Mouse (Mus musculus): ENCODE measurements around the gene Snx29. TPM values are rescaled to one million over a fixed set of nuclear protein-coding genes. Genes with fewer than 3 reads are reported as not detected.

Gene Snx29
- polyA plus RNA-seq, 1 experiment = 24.4 TPM

GRCm38 (mm10) chr16:11621664-11622063 is 299.0 kb downstream of the Snx29 start:
- peak; percentile 21; the same call in 1 of the 2 replicates for TF ChIP-seq CTCF (IDR thresholded peaks at IDR 0.05; ENCODE audit: control insufficient read depth, insufficient read depth, low read length)
- TF ChIP-seq POLR2A (IDR thresholded peaks at IDR 0.05; ENCODE audit: borderline replicate concordance, control insufficient read depth, low read depth, low read length) = no peak
- no peak overlapping the region for H3K27ac ChIP-seq (ENCODE audit: control insufficient read depth, insufficient read depth, low read depth, low read length, poor library complexity)
- H3K4me3 ChIP-seq (replicated peaks; ENCODE audit: control insufficient read depth, low read depth, low read length) = no peak overlapping the region
- H3K4me1 ChIP-seq (ENCODE audit: control insufficient read depth, insufficient read depth, low read length) = no peaks in the 10 kb centered on the region; the same call in 1 of the 2 replicates
- 75% methylated on average over 1 of the region's 1 CpGs for WGBS

- TF ChIP-seq CTCF (IDR thresholded peaks at IDR 0.05; ENCODE audit: control insufficient read depth, insufficient read depth, low read length) (no peak), POLR2A (IDR thresholded peaks at IDR 0.05; ENCODE audit: borderline replicate concordance, control insufficient read depth, low read depth, low read length) (no peak)
- H3K4me1 ChIP-seq (ENCODE audit: control insufficient read depth, insufficient read depth, low read length) = no peaks in the 10 kb centered on the region; the same call in 1 of the 2 replicates
- no peak overlapping the region for H3K4me3 ChIP-seq (replicated peaks; ENCODE audit: control insufficient read depth, low read depth, low read length)
- no peak overlapping the region for H3K27ac ChIP-seq (ENCODE audit: control insufficient read depth, insufficient read depth, low read depth, low read length, poor library complexity)
- 63% methylated on average over 3 of the region's 3 CpGs for WGBS
Observed at GRCm38 (mm10) chr16:11623032-11623431, 300.3 kb downstream of the Snx29 start.

DNA sequence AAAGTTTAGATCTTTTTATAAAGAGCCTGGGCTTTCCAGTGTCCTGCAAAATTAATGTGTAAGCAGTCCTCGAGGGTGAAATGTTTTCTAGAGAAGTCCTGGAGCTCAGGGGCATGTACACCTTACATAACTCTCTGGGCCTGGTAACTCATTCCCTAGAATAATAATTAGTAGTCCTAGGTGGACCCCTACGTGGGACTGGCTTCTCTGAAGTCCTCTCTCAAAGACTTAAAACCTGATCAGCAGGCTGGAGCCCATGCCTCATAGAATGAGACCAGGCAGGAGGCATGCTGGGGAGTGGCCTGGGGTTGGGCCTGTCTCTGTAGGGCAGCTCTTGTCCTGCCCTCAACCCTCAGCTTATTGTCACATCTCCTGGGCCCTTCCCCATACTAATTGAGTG is 301.4 kb downstream of the Snx29 start:
- H3K27ac ChIP-seq (ENCODE audit: control insufficient read depth, insufficient read depth, low read depth, low read length, poor library complexity) = no peak overlapping the region
- no peak overlapping the region for H3K4me3 ChIP-seq (replicated peaks; ENCODE audit: control insufficient read depth, low read depth, low read length)
- WGBS = 64% methylated on average over 2 of the region's 2 CpGs
- TF ChIP-seq CTCF (IDR thresholded peaks at IDR 0.05; ENCODE audit: control insufficient read depth, insufficient read depth, low read length) (no peak), POLR2A (IDR thresholded peaks at IDR 0.05; ENCODE audit: borderline replicate concordance, control insufficient read depth, low read depth, low read length) (no peak)
- no peaks in the 10 kb centered on the region; the same call in 1 of the 2 replicates for H3K4me1 ChIP-seq (ENCODE audit: control insufficient read depth, insufficient read depth, low read length)

DNA sequence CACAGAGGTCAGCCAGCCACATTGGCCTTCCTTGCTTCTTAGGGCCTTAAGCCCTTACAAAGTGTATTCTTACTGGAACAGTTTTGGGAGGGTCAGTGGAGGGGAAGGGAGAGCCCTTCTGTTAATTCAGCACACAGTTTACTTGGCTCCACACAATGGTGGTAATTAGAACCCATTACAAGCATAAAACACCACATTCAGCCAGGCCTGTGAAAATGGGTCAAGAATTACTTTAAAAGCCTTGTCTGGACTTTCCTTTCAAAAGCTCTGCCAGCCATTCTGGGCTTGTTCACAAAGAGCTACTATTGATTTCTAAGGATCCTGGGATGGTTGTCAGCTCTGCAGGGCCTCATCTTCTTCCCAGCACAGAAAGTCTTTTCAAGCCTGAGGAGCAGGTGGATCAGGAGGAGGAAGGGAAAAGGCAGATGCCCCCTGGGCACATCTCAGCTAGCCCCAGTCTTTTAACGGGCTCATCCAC is 303.3 kb downstream of the Snx29 start:
- Histone ChIP-seq H3K4me3 (replicated peaks; ENCODE audit: control insufficient read depth, low read depth, low read length) (no peak overlapping the region), H3K4me1 (ENCODE audit: control insufficient read depth, insufficient read depth, low read length) (no peaks in the 10 kb centered on the region; the same call in 1 of the 2 replicates), H3K27ac (ENCODE audit: control insufficient read depth, insufficient read depth, low read depth, low read length, poor library complexity) (no peak overlapping the region)
- TF ChIP-seq POLR2A (IDR thresholded peaks at IDR 0.05; ENCODE audit: borderline replicate concordance, control insufficient read depth, low read depth, low read length) = no peak
- no peak for TF ChIP-seq CTCF (IDR thresholded peaks at IDR 0.05; ENCODE audit: control insufficient read depth, insufficient read depth, low read length)
- WGBS = 79% methylated on average over 1 of the region's 1 CpGs

DNA sequence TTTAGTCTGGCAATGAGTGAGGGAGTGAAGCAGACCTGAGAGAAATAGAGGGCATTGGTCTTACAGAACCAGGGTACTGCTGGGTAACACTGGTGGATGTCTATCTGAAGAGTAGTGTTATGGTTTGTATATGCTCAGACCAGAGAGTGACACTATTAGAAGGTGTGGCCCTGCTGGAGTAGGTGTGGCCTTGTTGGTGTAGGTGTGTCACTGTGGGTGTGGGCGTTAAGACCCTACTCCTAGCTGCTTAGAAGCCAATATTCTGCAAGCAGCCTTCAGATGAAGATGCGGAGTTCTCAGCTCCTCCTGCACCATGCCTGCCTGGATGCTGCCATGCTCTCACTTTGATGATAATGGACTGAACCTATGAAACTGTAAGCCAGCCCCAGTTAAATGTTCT is 303.9 kb downstream of the Snx29 start:
- 82% methylated on average over 2 of the region's 2 CpGs for WGBS
- peaks cover 2% of the 10 kb centered on the region; the same call in 1 of the 2 replicates for H3K4me1 ChIP-seq (ENCODE audit: control insufficient read depth, insufficient read depth, low read length)
- TF ChIP-seq CTCF (IDR thresholded peaks at IDR 0.05; ENCODE audit: control insufficient read depth, insufficient read depth, low read length) = no peak
- TF ChIP-seq POLR2A (IDR thresholded peaks at IDR 0.05; ENCODE audit: borderline replicate concordance, control insufficient read depth, low read depth, low read length) = no peak
- H3K4me3 ChIP-seq (replicated peaks; ENCODE audit: control insufficient read depth, low read depth, low read length) = no peak overlapping the region
- H3K27ac ChIP-seq (ENCODE audit: control insufficient read depth, insufficient read depth, low read depth, low read length, poor library complexity) = no peak overlapping the region

DNA sequence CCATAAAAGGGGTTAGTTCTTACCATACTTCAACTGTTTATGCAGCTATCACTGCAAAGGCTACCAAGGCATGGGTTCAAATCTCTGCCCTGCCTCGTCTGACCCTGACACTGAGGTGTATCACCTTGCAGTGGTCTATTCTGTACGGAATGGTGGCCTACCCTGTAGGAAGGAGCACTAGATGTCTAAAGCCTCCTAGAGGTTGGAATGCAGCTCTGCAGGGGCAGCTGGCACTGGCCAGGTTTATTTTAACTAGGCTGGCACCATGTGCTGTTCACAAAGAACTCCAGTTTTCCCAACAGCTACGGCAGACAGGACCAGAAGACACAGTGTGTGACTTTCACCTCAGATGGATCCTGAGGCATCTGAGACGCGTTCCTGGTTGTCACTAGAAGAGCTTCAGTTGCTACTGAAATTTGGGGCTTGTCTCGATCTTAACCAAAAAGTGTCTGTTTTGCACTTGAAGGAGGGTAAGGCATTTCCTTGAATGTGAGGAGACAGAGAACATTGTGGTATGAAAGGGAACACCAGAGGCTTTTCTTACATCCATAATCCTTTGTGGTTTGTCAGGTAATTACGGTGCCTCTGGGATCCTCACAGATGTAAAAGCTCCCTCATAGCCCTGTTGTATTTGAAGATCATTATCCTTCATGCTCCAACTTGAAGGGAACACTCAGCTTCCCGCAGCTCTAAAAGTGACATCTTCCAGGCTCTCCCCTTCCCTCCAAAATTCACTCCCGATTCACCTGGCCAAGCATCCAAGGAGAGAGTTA is 305.3 kb downstream of the Snx29 start:
- TF ChIP-seq POLR2A (IDR thresholded peaks at IDR 0.05; ENCODE audit: borderline replicate concordance, control insufficient read depth, low read depth, low read length) (no peak), CTCF (IDR thresholded peaks at IDR 0.05; ENCODE audit: control insufficient read depth, insufficient read depth, low read length) (no peak)
- Histone ChIP-seq H3K4me1 (ENCODE audit: control insufficient read depth, insufficient read depth, low read length) (peaks cover 4% of the 10 kb centered on the region; the same call in 1 of the 2 replicates), H3K27ac (ENCODE audit: control insufficient read depth, insufficient read depth, low read depth, low read length, poor library complexity) (no peak overlapping the region), H3K4me3 (replicated peaks; ENCODE audit: control insufficient read depth, low read depth, low read length) (no peak overlapping the region)
- WGBS = 85% methylated on average over 9 of the region's 9 CpGs

DNA sequence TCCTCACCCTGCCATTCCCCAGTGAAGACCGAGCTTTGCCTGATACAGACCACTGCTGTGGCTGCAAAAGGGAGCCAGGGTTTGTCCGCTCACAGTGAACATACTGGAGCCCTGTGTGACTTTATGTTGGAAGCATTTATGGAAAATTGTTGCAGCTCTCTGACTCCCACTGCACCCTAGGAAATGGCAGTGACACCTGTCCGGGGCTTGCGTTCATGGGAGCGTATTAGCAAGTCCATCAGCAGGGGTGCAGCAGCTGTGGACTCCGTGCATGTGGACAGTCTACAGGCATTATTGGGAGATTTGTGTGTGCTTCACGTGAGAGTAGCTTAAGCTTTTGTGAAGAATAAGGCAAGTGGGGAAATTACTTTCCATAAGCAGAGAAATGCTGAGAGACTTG is 307.0 kb downstream of the Snx29 start:
- Histone ChIP-seq H3K4me1 (ENCODE audit: control insufficient read depth, insufficient read depth, low read length) (peaks cover 4% of the 10 kb centered on the region; the same call in 1 of the 2 replicates), H3K27ac (ENCODE audit: control insufficient read depth, insufficient read depth, low read depth, low read length, poor library complexity) (no peak overlapping the region), H3K4me3 (replicated peaks; ENCODE audit: control insufficient read depth, low read depth, low read length) (no peak overlapping the region)
- TF ChIP-seq POLR2A (IDR thresholded peaks at IDR 0.05; ENCODE audit: borderline replicate concordance, control insufficient read depth, low read depth, low read length) = no peak
- TF ChIP-seq CTCF (IDR thresholded peaks at IDR 0.05; ENCODE audit: control insufficient read depth, insufficient read depth, low read length) = no peak
- 95% methylated on average over 7 of the region's 7 CpGs for WGBS

- no peak for TF ChIP-seq CTCF (IDR thresholded peaks at IDR 0.05; ENCODE audit: control insufficient read depth, insufficient read depth, low read length)
- no peak for TF ChIP-seq POLR2A (IDR thresholded peaks at IDR 0.05; ENCODE audit: borderline replicate concordance, control insufficient read depth, low read depth, low read length)
- WGBS = 68% methylated on average over 5 of the region's 5 CpGs
- H3K27ac ChIP-seq (ENCODE audit: control insufficient read depth, insufficient read depth, low read depth, low read length, poor library complexity) = no peak overlapping the region
- H3K4me3 ChIP-seq (replicated peaks; ENCODE audit: control insufficient read depth, low read depth, low read length) = no peak overlapping the region
- H3K4me1 ChIP-seq (ENCODE audit: control insufficient read depth, insufficient read depth, low read length) = peaks cover 4% of the 10 kb centered on the region; the same call in 1 of the 2 replicates
Observed at GRCm38 (mm10) chr16:11630489-11630888, 307.8 kb downstream of the Snx29 start.
